In genomic region chrX:150547239-150547638, GRCm38 (mm10) we compare ENCODE assay signal across 9 mouse cellular contexts. TPM values are rescaled to one million over a fixed set of nuclear protein-coding genes. Genes with fewer than 3 reads are reported as not detected.
A peak's percentile ranks its signal among the peaks of the same experiment; 100 is the strongest.
DNase-seq lines count a peak whose midpoint lies in the region; ATAC-seq and TF ChIP-seq lines count a peak whose summit lies in the region.
"Had no signal": no experiment of that assay in that cellular context is flagged by ENCODE, and none has a peak within 500 bp of the region (broad histone marks: within the 10 kb centered on the region; RNA-seq: fewer than 3 reads in every experiment).

Gene Alas2 (plus strand): TSS chrX:150547375.

- no peak for TF ChIP-seq CTCF in intestine, postnatal 0 days (IDR thresholded peaks at IDR 0.05; ENCODE audit: low read depth)

- no peak within 1 kb of the TSS for H3K4me3 ChIP-seq in intestine, embryonic 14.5 days (ENCODE audit: low read depth, low read length)
- H3K4me3 ChIP-seq in intestine, postnatal 0 days (ENCODE audit: low read depth, low read length) = no peak within 1 kb of the TSS
- H3K4me3 ChIP-seq in heart, embryonic 13.5 days = peak within 1 kb of the TSS; percentile 16; the same call in 1 of the 2 replicates
- H3K4me3 ChIP-seq in liver, embryonic 12.5 days = peak within 1 kb of the TSS; percentile 68

- 53% methylated on average over 5 of the region's 5 CpGs for WGBS in intestine, embryonic 14.5 days
- WGBS in intestine, postnatal 0 days = 33% methylated on average over 5 of the region's 5 CpGs
- 33% methylated on average over 5 of the region's 5 CpGs for WGBS in heart, embryonic 13.5 days
- 6% methylated on average over 5 of the region's 5 CpGs for WGBS in liver, embryonic 12.5 days (ENCODE audit: insufficient replicate concordance)

- H3K9ac ChIP-seq in intestine, embryonic 14.5 days (ENCODE audit: low read length) = no peak within 1 kb of the TSS
- H3K9ac ChIP-seq in intestine, postnatal 0 days (ENCODE audit: low read depth, low read length) = no peak within 1 kb of the TSS
- no peak within 1 kb of the TSS for H3K9ac ChIP-seq in heart, embryonic 13.5 days
- peak within 1 kb of the TSS; percentile 88 for H3K9ac ChIP-seq in liver, embryonic 12.5 days

- no peak within 1 kb of the TSS for H3K4me2 ChIP-seq in intestine, embryonic 14.5 days (ENCODE audit: low read length)
- no peak within 1 kb of the TSS for H3K4me2 ChIP-seq in intestine, postnatal 0 days (replicated peaks; ENCODE audit: low read depth)
- H3K4me2 ChIP-seq in heart, embryonic 13.5 days = peak within 1 kb of the TSS; percentile 16; the same call in 1 of the 2 replicates
- H3K4me2 ChIP-seq in liver, embryonic 12.5 days = peak within 1 kb of the TSS; percentile 62

- ATAC-seq in intestine, embryonic 14.5 days (replicated peaks; ENCODE audit: low FRiP score, low TSS enrichment, low read depth) = no peak
- no peak for ATAC-seq in intestine, postnatal 0 days
- no peak for ATAC-seq in heart, embryonic 13.5 days (ENCODE audit: extremely low read depth, insufficient number of reproducible peaks, low FRiP score, low TSS enrichment)
- ATAC-seq in liver, embryonic 12.5 days = peak; percentile 71
- ATAC-seq in granulocyte monocyte progenitor cell, adult 5-6 weeks (replicated peaks; ENCODE audit: poor library complexity, severe bottlenecking) = no peak
- ATAC-seq: CD4-positive, CD25-positive, alpha-beta regulatory T cell, adult 4 months had no signal

- H3K27ac ChIP-seq in intestine, embryonic 14.5 days (ENCODE audit: low read depth) = no peak within 1 kb of the TSS
- no peak within 1 kb of the TSS for H3K27ac ChIP-seq in intestine, postnatal 0 days (ENCODE audit: low read depth, low read length)
- H3K27ac ChIP-seq in heart, embryonic 13.5 days (replicated peaks) = no peak within 1 kb of the TSS; the same call in 1 of the 2 replicates
- peak within 1 kb of the TSS; percentile 95 for H3K27ac ChIP-seq in liver, embryonic 12.5 days

- no peaks in the 10 kb centered on the region; the same call in 1 of the 2 replicates for H3K36me3 ChIP-seq in intestine, embryonic 14.5 days (ENCODE audit: control insufficient read depth, insufficient read depth, low read length)
- no peaks in the 10 kb centered on the region for H3K36me3 ChIP-seq in intestine, postnatal 0 days (ENCODE audit: control insufficient read depth, insufficient read depth)
- H3K36me3 ChIP-seq in heart, embryonic 13.5 days = peaks cover 13% of the 10 kb centered on the region
- peaks cover 21% of the 10 kb centered on the region for H3K36me3 ChIP-seq in liver, embryonic 12.5 days

- no peak for DNase-seq in intestine, embryonic 14.5 days (ENCODE audit: low spot score)
- no peak for DNase-seq in adrenal gland, postnatal 14 days
- DNase-seq in cerebellum, adult 9-10 months = no peak
- no peak for DNase-seq in layer of hippocampus, adult 18-20 months (ENCODE audit: low spot score in 2 of 2)

- H3K9me3 ChIP-seq in intestine, embryonic 14.5 days (ENCODE audit: control insufficient read depth, low read length) = no peaks in the 10 kb centered on the region
- H3K9me3 ChIP-seq in intestine, postnatal 0 days (ENCODE audit: control insufficient read depth) = no peaks in the 10 kb centered on the region
- H3K9me3 ChIP-seq in heart, embryonic 13.5 days = no peaks in the 10 kb centered on the region
- no peaks in the 10 kb centered on the region for H3K9me3 ChIP-seq in liver, embryonic 12.5 days (replicated peaks)

- H3K4me1 ChIP-seq in intestine, embryonic 14.5 days (replicated peaks; ENCODE audit: control insufficient read depth, insufficient read depth, low read length) = no peaks in the 10 kb centered on the region
- no peaks in the 10 kb centered on the region for H3K4me1 ChIP-seq in intestine, postnatal 0 days (replicated peaks; ENCODE audit: control insufficient read depth, insufficient read depth, low read length)
- H3K4me1 ChIP-seq in heart, embryonic 13.5 days = no peaks in the 10 kb centered on the region
- H3K4me1 ChIP-seq in liver, embryonic 12.5 days = peaks cover 30% of the 10 kb centered on the region

- no peaks in the 10 kb centered on the region for H3K27me3 ChIP-seq in intestine, embryonic 14.5 days (replicated peaks; ENCODE audit: control insufficient read depth, insufficient read depth, low read length)
- no peaks in the 10 kb centered on the region for H3K27me3 ChIP-seq in intestine, postnatal 0 days (replicated peaks; ENCODE audit: control insufficient read depth, insufficient read depth, low read length)
- no peaks in the 10 kb centered on the region for H3K27me3 ChIP-seq in heart, embryonic 13.5 days (replicated peaks)
- no peaks in the 10 kb centered on the region; the same call in 1 of the 2 replicates for H3K27me3 ChIP-seq in liver, embryonic 12.5 days (replicated peaks)

RNA-seq across cellular contexts. Expression of gene Alas2, which starts in this region (rescaled TPM):
- polyA plus RNA-seq in intestine, embryonic 14.5 days (2014; fragmentation: Nextera tagmentation; extraction: Ambion mirVana) = 21.0 and 34.4 TPM in 2 replicates
- polyA plus RNA-seq in intestine, postnatal 0 days (2015; fragmentation: Nextera tagmentation; extraction: Ambion mirVana) = 4.4 and 6.4 TPM in 2 replicates
- 152 and 203 TPM in 2 replicates for total RNA-seq in adrenal gland, postnatal 14 days (2021)
- 180 and 307 TPM in 2 replicates for polyA plus RNA-seq in heart, embryonic 13.5 days (2015; fragmentation: Nextera tagmentation; extraction: Ambion mirVana)
- polyA plus RNA-seq in liver, embryonic 12.5 days (2016; fragmentation: Nextera tagmentation; extraction: Ambion mirVana) = 776 and 813 TPM in 2 replicates
- not detected in 2 replicates for total RNA-seq in granulocyte monocyte progenitor cell, adult 5-6 weeks (2014; fragmentation: Nextera tagmentation)
- not detected in 2 replicates for total RNA-seq in granulocyte monocyte progenitor cell, adult 5-6 weeks (2017)
- 1 to 10 TPM; 3.4 to 5.4 TPM for total RNA-seq in layer of hippocampus, adult 18-20 months (2021)

Comparison
In these comparisons a context has a peak if more than half of its experiments do, and no peak if none do; other contexts are left out.
1. RNA of gene Alas2 (total RNA-seq): 152 to 203 TPM in adrenal gland, postnatal 14 days; 3.4 to 5.4 TPM in layer of hippocampus, adult 18-20 months and not detected in granulocyte monocyte progenitor cell, adult 5-6 weeks; every median in the first group is over 10 times any median in the second.
2. H3K4me2 ChIP-seq: peak in heart, embryonic 13.5 days (single experiment) and liver, embryonic 12.5 days (single experiment); none in intestine, embryonic 14.5 days (single experiment) and intestine, postnatal 0 days (single experiment).
3. H3K4me3 ChIP-seq: peak in heart, embryonic 13.5 days (single experiment) and liver, embryonic 12.5 days (single experiment); none in intestine, embryonic 14.5 days (single experiment) and intestine, postnatal 0 days (single experiment).